1 mouse cellular context compared by ENCODE assay signal in the genomic region with DNA sequence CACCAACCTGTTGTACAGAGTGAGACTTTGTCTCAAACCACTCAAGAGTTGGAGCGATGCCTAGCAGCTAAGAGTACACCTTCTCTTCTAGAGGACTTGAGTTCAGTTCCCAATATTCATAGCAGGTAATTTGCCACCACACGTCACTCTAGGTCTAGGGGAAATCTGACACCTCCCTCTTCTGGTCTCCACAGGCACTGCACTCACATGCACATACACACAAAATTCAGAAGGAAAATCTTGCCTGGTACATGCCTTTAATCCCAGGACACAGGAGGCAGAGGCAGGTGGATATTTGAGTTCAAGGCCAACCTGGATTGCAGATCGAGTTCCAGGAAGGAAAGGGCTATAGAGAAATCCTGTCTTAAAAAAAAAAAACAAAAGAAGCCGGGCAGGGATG.
TF ChIP-seq lines count a peak whose summit lies in the region.

No protein-coding gene starts in this region.

TF ChIP-seq in MEL, 35 proteins besides CTCF, POLR2A, EP300 and RAD21:
- TF ChIP-seq JUND (IDR thresholded peaks at IDR 0.05; ENCODE audit: low read depth, low read length) = no peak
- TF ChIP-seq GABPA (IDR thresholded peaks at IDR 0.05; ENCODE audit: low read depth, low read length) = no peak
- TF ChIP-seq RCOR1 (IDR thresholded peaks at IDR 0.05; ENCODE audit: low read depth, low read length) = no peak
- no peak for TF ChIP-seq CHD2 (IDR thresholded peaks at IDR 0.05; ENCODE audit: low read length)
- TF ChIP-seq SMC3 (IDR thresholded peaks at IDR 0.05; ENCODE audit: low read depth, low read length) = 0 out of 2 replicates have a peak, but pooled peaks have one; percentile 13
- no peak for TF ChIP-seq HCFC1 (IDR thresholded peaks at IDR 0.05; ENCODE audit: low read depth, low read length)
- no peak for TF ChIP-seq NRF1 (IDR thresholded peaks at IDR 0.05; ENCODE audit: insufficient read depth, low read depth, low read length, poor library complexity, severe bottlenecking)
- no peak for TF ChIP-seq KAT2A (conservative IDR thresholded peaks at IDR 0.05; ENCODE audit: low read depth, low read length)
